ENCODE assay signal across 8 mouse cellular contexts in genomic region chr3:93555878-93556254, GRCm38 (mm10). TPM values are rescaled to one million over a fixed set of nuclear protein-coding genes. Genes with fewer than 3 reads are reported as not detected.
DNase-seq lines count a peak whose midpoint lies in the region; ATAC-seq and TF ChIP-seq lines count a peak whose summit lies in the region.

No protein-coding gene starts in this region.

- no peaks in the 10 kb centered on the region for H3K27me3 ChIP-seq in spleen, adult 2 months (ENCODE audit: control insufficient read depth, insufficient read depth, low read length)
- no peaks in the 10 kb centered on the region for H3K27me3 ChIP-seq in lung, postnatal 0 days (replicated peaks; ENCODE audit: insufficient read depth, low read length)

- no peak for DNase-seq in spleen, adult 2 months (ENCODE audit: low read depth in 1 of 2, low spot score in 2 of 2)
- DNase-seq in spleen, postnatal 4 days (ENCODE audit: low spot score in 2 of 2) = no peak
- DNase-seq in embryo, embryonic 11 days = peak; percentile 41
- peak; percentile 79 to 82 for DNase-seq in heart, adult 9 months (ENCODE audit: low spot score in 2 of 2)
- DNase-seq in kidney, adult 9 months = peak; percentile 66
- DNase-seq in lung, postnatal 0 days (ENCODE audit: low spot score) = peak; percentile 86
- peak; percentile 46 for DNase-seq in retina, postnatal 1 day
- no peak for DNase-seq in frontal cortex, adult 2 months (ENCODE audit: extremely low spot score in 1 of 2, low spot score in 1 of 2)

- peaks cover 36% of the 10 kb centered on the region for H3K4me1 ChIP-seq in spleen, adult 2 months (ENCODE audit: control insufficient read depth, insufficient read depth, insufficient read length)
- H3K4me1 ChIP-seq in lung, postnatal 0 days (ENCODE audit: insufficient read depth, low read depth, low read length) = peaks cover 6% of the 10 kb centered on the region

- no peaks in the 10 kb centered on the region for H3K9me3 ChIP-seq in lung, postnatal 0 days (ENCODE audit: low read length)

- WGBS in spleen, adult 2 months = 0% methylated on average over 2 of the region's 2 CpGs
- 4% methylated on average over 2 of the region's 2 CpGs for WGBS in lung, postnatal 0 days

- TF ChIP-seq EP300 in lung, postnatal 0 days (IDR thresholded peaks at IDR 0.05) = peak; percentile 76

- no peak for TF ChIP-seq POLR2A in spleen, adult 2 months (IDR thresholded peaks at IDR 0.05; ENCODE audit: low read depth, low read length)

- H3K27ac ChIP-seq in spleen, adult 2 months (ENCODE audit: insufficient read depth, low read length) = peak overlapping the region; percentile 94
- peak overlapping the region; percentile 94 for H3K27ac ChIP-seq in lung, postnatal 0 days (ENCODE audit: low read length)

- no peak for TF ChIP-seq CTCF in spleen, adult 2 months (IDR thresholded peaks at IDR 0.05; ENCODE audit: extremely low read depth, insufficient read depth, insufficient read length, insufficient replicate concordance)
- TF ChIP-seq CTCF in lung, postnatal 0 days (IDR thresholded peaks at IDR 0.05) = no peak

- peak overlapping the region; percentile 78 for H3K4me2 ChIP-seq in lung, postnatal 0 days (replicated peaks; ENCODE audit: low read depth, low read length)

- H3K36me3 ChIP-seq in spleen, adult 2 months (ENCODE audit: control insufficient read depth, insufficient read depth, low read length) = 0 out of 2 replicates have a peak, but pooled peaks cover 1% of the 10 kb centered on the region
- H3K36me3 ChIP-seq in lung, postnatal 0 days (ENCODE audit: insufficient read depth, low read length) = no peaks in the 10 kb centered on the region

- peak; percentile 76 for ATAC-seq in lung, postnatal 0 days

- H3K9ac ChIP-seq in lung, postnatal 0 days (replicated peaks; ENCODE audit: low read depth) = peak overlapping the region; percentile 71

- peak overlapping the region; percentile 89 for H3K4me3 ChIP-seq in spleen, adult 2 months (ENCODE audit: extremely low read depth, insufficient read depth, insufficient read length)
- peak overlapping the region; percentile 61 for H3K4me3 ChIP-seq in lung, postnatal 0 days (ENCODE audit: low read depth, low read length)

RNA-seq across cellular contexts. Expression of gene S100a10, which starts 1.0 kb away (rescaled TPM):
- 36.2 and 39.0 TPM in 2 replicates for polyA plus RNA-seq in spleen, adult 2 months (2012; rRNA removed)
- 395 and 447 TPM in 2 replicates for polyA plus RNA-seq in lung, postnatal 0 days (2015; fragmentation: Nextera tagmentation; extraction: Ambion mirVana)
- polyA plus RNA-seq in frontal cortex, adult 2 months (2012; rRNA removed) = 63.1 and 65.8 TPM in 2 replicates

RNA-seq across cellular contexts. Expression of gene S100a11, which starts 35.6 kb away (rescaled TPM):
- 69.2 and 72.5 TPM in 2 replicates for polyA plus RNA-seq in spleen, adult 2 months (2012; rRNA removed)
- 2,427 and 2,513 TPM in 2 replicates for polyA plus RNA-seq in lung, postnatal 0 days (2015; fragmentation: Nextera tagmentation; extraction: Ambion mirVana)
- polyA plus RNA-seq in frontal cortex, adult 2 months (2012; rRNA removed) = 20.6 and 23.9 TPM in 2 replicates

Comparison
In these comparisons a context has a peak if more than half of its experiments do, and no peak if none do; other contexts are left out.
1. DNase-seq: peak in embryo, embryonic 11 days (single experiment), heart, adult 9 months (2 of 2), kidney, adult 9 months (single experiment), lung, postnatal 0 days (single experiment) and retina, postnatal 1 day (single experiment); none in spleen, adult 2 months (0 of 2), spleen, postnatal 4 days (0 of 2) and frontal cortex, adult 2 months (0 of 2).
2. RNA of gene S100a11, which starts 35.6 kb away (polyA plus RNA-seq): 2,427 to 2,513 TPM in lung, postnatal 0 days; 69.2 to 72.5 TPM in spleen, adult 2 months and 20.6 to 23.9 TPM in frontal cortex, adult 2 months; every median in the first group is over 10 times any median in the second.